Mouse (Mus musculus) brain, embryonic 14.5 days (tissue): ENCODE results near the gene Amotl1.

ENCODE experiments used
- CTCF ChIP-seq: fragments of 200-500 bp; IDR thresholded peaks from 2 replicates; pipeline ENCODE4 v1.5.1; 2012; ENCODE audit warnings: inconsistent platforms, mild to moderate bottlenecking, moderate library complexity, borderline replicate concordance; ENCODE audit not compliant: insufficient read depth, insufficient read length; ENCODE audit errors: extremely low read depth
- POLR2A ChIP-seq: fragments of 200-500 bp; IDR thresholded peaks from 2 replicates; pipeline ENCODE4 v1.6.1; 2012; ENCODE audit warnings: mild to moderate bottlenecking, inconsistent platforms, borderline replicate concordance; ENCODE audit not compliant: poor library complexity, insufficient read depth, insufficient read length, severe bottlenecking; ENCODE audit errors: extremely low read depth

- TF ChIP-seq POLR2A (no peak), CTCF (no peak)
Observed at GRCm38 (mm10) chr9:14627525-14627924, 17.3 kb downstream of the Amotl1 start.
